Mouse (Mus musculus) left cerebral cortex, postnatal 4 days (tissue): ENCODE data around the gene Sdhc. TPM values are rescaled to one million over a fixed set of nuclear protein-coding genes. Genes with fewer than 3 reads are reported as not detected.

ENCODE experiments used
- DNase-seq: peaks from one replicate; pipeline ENCODE4 v3.0.0-alpha.2; 2022
- intact Hi-C: fragments of 180-260 bp; cut with DNase I; formaldehyde crosslinking; loops from one replicate; pipeline ENCODE4 v1.15.1; 2025
- total RNA-seq, 2 experiments: library from RNA; stranded (reverse); gene quantifications; 2 replicates each; pipeline ENCODE4 v1.2.3; 2021

Gene Sdhc
- total RNA-seq, 2 experiments from 2014 or later: 200 to 212 TPM

GRCm38 (mm10) chr1:171118269-171118684, 32.1 kb downstream of the Sdhc start:
- intact Hi-C loops: no loop called here
- DNase-seq: peak; percentile 25

DNA sequence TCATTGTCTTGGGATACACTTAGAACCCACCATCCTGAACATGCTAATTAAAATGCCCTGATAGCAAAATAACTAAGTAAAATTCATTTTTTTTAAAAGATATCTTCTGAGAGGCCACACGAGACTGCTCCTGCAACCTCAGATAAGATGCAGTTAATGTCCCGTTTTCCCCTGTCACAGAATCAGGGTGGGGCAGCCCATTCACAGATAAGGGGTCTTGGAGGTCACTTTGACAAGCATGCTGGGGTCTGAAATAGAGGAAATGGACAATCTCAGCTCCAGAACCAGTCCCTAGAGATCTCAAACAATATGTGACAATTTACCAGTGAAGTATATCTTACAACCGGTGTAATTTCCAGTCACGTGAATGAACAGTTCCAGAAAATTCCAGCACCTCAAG, 34.1 kb downstream of the Sdhc start:
- DNase-seq: no peak
- intact Hi-C loops: no loop called here

DNA sequence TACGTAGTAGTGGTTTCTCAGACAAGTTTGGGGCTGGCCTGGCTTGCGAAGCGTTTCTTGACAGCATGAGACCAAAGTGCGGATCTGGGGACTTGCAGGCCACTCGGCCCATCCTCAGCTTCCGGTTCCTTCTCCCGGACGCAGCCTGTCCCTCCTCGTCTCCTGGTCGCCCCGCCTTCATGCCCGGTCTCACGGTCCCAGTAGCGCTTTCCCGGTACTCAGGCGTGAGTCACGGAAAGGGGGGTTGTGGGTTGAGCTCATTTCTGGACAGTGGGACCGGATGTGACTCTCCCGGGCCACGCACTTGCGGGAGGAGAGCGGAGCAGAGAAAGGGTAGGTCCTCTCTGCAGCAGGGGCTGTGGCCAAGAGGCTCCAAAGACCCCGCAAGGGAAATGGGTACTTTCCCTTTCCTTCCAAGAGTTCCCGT, 36.5 kb downstream of the Sdhc start, which contains the start of gene Cfap126:
Gene Cfap126, plus strand, starts transcription at position 46 of the 427 bp plus-strand sequence.
- intact Hi-C loops: no loop called here
- peak; percentile 60 for DNase-seq

- DNase-seq: no peak
- intact Hi-C loops: no loop called here
These were observed 37.4 kb downstream of the Sdhc start for GRCm38 (mm10) chr1:171112986-171113385.

DNA sequence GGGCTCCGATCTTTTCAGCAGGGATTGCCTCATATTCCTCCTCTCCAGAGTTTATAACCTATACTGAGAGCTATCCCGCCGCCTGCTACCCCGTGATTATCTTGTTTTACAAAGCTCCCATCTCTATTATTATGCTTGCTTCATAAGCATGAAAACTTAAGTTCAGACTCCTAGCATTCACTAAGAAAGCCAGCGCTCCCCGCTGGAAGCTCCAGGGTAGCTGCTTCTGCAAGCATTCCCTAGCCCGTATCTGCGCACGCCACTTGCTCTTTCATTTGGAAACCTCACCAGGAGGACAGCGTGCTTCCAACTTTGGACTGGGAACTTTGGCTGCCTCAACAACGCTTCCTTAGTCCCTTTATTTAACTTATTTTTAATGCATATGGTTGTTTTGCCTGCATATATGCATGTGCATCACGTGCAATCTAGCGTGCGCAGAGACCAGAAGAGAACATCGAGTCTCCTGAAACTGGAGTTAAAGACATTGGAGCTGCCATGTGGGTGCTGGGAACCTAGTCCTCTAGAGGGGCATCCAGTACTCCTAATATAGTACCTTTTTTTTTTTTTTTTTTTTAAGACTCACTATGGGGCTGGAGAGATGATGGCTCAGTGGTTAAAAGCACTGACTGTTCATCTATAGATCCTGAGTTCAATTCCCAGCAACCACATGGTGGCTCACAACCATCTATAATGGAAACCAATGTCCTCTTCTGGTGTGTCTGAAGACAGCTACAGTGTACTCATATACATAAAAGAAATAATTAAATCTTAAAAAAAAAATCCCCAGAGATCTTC, 38.4 kb downstream of the Sdhc start:
- intact Hi-C loops: no loop called here
- DNase-seq: peak; percentile 36

- DNase-seq: peak; percentile 96
- intact Hi-C loops: no loop called here
These were observed 39.2 kb downstream of the Sdhc start for GRCm38 (mm10) chr1:171111020-171111780.

DNA sequence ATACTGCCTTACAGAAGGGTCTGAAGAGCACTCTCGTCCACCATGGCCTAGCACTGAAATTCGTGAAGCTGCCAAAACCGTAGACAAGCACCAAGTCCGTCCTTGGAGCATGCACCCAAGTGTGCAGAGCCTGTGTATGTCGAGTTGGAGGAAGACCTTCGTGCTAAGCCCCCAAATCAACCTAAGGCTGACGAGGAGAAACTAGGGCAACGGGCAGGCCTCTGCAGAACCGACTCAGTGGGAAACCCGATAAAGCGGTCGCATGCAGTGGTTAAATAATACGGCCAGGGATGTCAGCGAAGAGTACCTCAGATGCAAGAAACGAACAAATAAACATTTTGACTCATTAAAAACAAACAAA, 39.8 kb downstream of the Sdhc start:
- intact Hi-C loops: no loop called here

GRCm38 (mm10) chr1:171109620-171110019, 40.8 kb downstream of the Sdhc start:
- no peak for DNase-seq
- intact Hi-C loops: no loop called here

More for the DNA sequence above, 39.8 kb downstream of the Sdhc start:
- DNase-seq: no peak

- no peak for DNase-seq
- intact Hi-C loops: no loop called here
These were observed 45.2 kb downstream of the Sdhc start for GRCm38 (mm10) chr1:171105226-171105625.

- intact Hi-C loops: no loop called here
These were observed 47.1 kb downstream of the Sdhc start for GRCm38 (mm10) chr1:171103179-171103840.

GRCm38 (mm10) chr1:171102547-171103177, 47.7 kb downstream of the Sdhc start:
- intact Hi-C loops: no loop called here
- DNase-seq: peak; percentile 86

More at GRCm38 (mm10) chr1:171103179-171103840, 47.1 kb downstream of the Sdhc start:
- DNase-seq: peak; percentile 19

GRCm38 (mm10) chr1:171101733-171102546, 48.5 kb downstream of the Sdhc start:
- intact Hi-C loops: no loop called here
- peak; percentile 88 for DNase-seq

- no peak for DNase-seq
- intact Hi-C loops: no loop called here
These were observed 49.4 kb downstream of the Sdhc start for GRCm38 (mm10) chr1:171101033-171101432.

GRCm38 (mm10) chr1:171097612-171098011, 52.8 kb downstream of the Sdhc start:
- intact Hi-C loops: no loop called here
- no peak for DNase-seq

GRCm38 (mm10) chr1:171097136-171097535, 53.3 kb downstream of the Sdhc start:
- DNase-seq: no peak
- intact Hi-C loops: no loop called here

DNA sequence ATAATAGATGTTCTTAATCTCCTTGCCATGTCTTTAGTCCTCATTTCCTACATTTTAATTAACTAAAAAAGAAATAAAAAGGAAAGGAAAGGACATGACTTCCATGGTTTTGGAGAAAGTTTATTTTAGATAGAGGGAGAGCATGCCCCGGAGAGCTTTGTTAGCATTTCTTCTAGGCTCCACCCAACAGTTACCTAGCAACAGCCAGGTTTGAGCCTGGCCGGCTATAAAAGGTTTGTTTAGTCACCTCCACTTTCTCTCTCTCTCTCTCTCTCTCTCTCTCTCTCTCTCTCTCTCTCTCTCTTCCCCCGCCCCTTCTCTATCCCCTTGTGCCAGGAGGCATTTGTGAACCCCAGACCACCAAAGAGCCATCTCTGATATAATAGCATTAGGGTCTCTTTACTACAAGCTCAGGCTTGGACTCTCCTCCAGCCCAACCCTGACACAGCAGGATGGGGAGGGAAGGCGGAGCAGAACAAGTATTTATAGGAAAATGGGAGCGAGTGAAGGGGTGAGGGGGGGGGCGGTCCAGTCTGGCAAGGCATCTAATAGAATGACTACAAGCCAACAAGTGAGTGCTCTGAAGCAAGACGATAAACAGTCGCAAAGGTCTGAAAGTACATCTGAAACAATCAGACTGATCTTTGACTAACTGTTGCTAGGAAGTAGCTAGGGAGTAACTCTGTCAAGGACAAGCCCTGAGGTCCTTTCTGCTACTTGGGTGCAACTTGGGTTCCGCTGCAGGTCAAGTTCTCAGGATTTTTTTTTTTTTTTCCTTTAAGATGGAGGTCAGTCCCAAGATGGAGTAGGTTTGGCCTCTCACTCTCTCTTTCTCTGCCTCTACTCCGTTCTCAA, 54.1 kb downstream of the Sdhc start:
- intact Hi-C loops: no loop called here
- DNase-seq: no peak

GRCm38 (mm10) chr1:171094424-171094823, 56.0 kb downstream of the Sdhc start:
- DNase-seq: no peak
- intact Hi-C loops: no loop called here

- no peak for DNase-seq
- intact Hi-C loops: no loop called here
These were observed 59.6 kb downstream of the Sdhc start for GRCm38 (mm10) chr1:171090761-171091160.

DNA sequence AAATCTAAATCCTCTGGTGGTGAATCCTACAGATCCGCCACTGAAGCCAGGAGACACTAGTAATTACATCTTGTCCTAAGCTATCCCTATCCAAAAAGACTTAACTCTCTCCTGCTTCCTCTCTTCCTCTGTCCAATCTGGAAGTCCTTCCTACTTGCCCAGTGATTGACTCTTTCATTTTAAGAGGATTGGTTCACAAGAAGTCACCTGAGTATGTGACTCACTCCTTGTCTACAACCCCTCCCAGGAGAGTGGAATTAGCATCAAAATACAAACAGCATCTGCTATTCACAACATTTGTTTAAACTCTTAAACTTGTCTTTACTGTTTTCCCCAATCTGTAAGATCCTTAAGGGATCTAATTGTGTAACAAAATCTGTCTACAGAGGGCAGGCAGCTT, 60.5 kb downstream of the Sdhc start:
- intact Hi-C loops: no loop called here
- DNase-seq: no peak
